9 mouse cellular contexts compared by ENCODE assay signal in the genomic region with DNA sequence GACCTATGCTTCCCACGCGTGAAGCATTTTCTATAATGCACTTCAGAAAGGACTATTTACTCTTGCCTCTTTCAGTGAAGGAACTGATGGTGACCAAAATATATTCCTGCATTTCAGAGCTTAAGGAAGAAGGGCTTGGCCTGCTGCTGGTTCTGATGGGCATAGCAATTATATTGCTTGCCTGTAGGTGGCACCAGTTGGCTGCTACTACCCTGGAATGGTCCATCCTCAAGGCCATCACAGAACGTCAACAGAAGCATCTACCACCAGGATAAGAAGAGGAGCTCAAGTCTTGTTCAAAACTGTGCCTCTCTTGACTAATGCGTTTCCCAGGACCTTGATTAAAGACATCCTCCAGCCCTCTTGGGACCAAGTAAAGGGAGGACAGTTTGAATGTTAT.
DNase-seq lines count a peak whose midpoint lies in the region; ATAC-seq and TF ChIP-seq lines count a peak whose summit lies in the region.
"Had no signal": no experiment of that assay in that cellular context is flagged by ENCODE, and none has a peak within 500 bp of the region (broad histone marks: within the 10 kb centered on the region; RNA-seq: fewer than 3 reads in every experiment).

No protein-coding gene starts in this region.

- TF ChIP-seq CTCF in cerebellum, adult 2 months (IDR thresholded peaks at IDR 0.05; ENCODE audit: borderline replicate concordance, insufficient read depth, low read depth, low read length) = peak; percentile 80

- no peak overlapping the region for H3K4me3 ChIP-seq in cerebellum, adult 2 months (replicated peaks; ENCODE audit: insufficient read depth, low read depth, low read length)
- no peak overlapping the region for H3K4me3 ChIP-seq in midbrain, embryonic 13.5 days (replicated peaks)
- H3K4me3 ChIP-seq: hindbrain, embryonic 15.5 days had no signal

- no peak overlapping the region for H3K27ac ChIP-seq in cerebellum, adult 2 months (ENCODE audit: insufficient read depth, low read length)
- no peak overlapping the region for H3K27ac ChIP-seq in midbrain, embryonic 13.5 days
- H3K27ac ChIP-seq: hindbrain, embryonic 15.5 days had no signal

- TF ChIP-seq POLR2A in cerebellum, adult 2 months (IDR thresholded peaks at IDR 0.05; ENCODE audit: borderline replicate concordance, insufficient read depth, low read length) = no peak

- no peak overlapping the region for H3K4me2 ChIP-seq in midbrain, embryonic 13.5 days (replicated peaks)
- H3K4me2 ChIP-seq: hindbrain, embryonic 15.5 days had no signal

- H3K27me3 ChIP-seq in cerebellum, adult 2 months (ENCODE audit: control insufficient read depth, insufficient read depth, low read length) = no peaks in the 10 kb centered on the region
- H3K27me3 ChIP-seq in midbrain, embryonic 13.5 days = no peaks in the 10 kb centered on the region
- H3K27me3 ChIP-seq: hindbrain, embryonic 15.5 days had no signal

- H3K9me3 ChIP-seq in midbrain, embryonic 13.5 days = no peaks in the 10 kb centered on the region
- H3K9me3 ChIP-seq: hindbrain, embryonic 15.5 days had no signal

- peak; percentile 29 for DNase-seq in gastrocnemius, postnatal 10 days
- no peak for DNase-seq in gastrocnemius, postnatal 25 days
- DNase-seq in right cerebral cortex, adult 18-20 months = peak; percentile 29
- DNase-seq in right cerebral cortex, postnatal 14 days = no peak
- peak; percentile 33 to 34 for DNase-seq in cerebellum, adult 2 months
- DNase-seq in kidney, adult 9 months = peak; percentile 30
- peak; percentile 40 for DNase-seq in ovary, postnatal 14 days (ENCODE audit: low spot score)

- WGBS in cerebellum, adult 2 months = 66% methylated on average over 4 of the region's 4 CpGs
- WGBS in midbrain, embryonic 13.5 days = 54% methylated on average over 4 of the region's 4 CpGs

- H3K36me3 ChIP-seq in midbrain, embryonic 13.5 days = no peaks in the 10 kb centered on the region
- H3K36me3 ChIP-seq: hindbrain, embryonic 15.5 days had no signal

- no peak overlapping the region for H3K9ac ChIP-seq in midbrain, embryonic 13.5 days (replicated peaks)
- H3K9ac ChIP-seq: hindbrain, embryonic 15.5 days had no signal

- ATAC-seq in midbrain, embryonic 13.5 days = no peak

- H3K4me1 ChIP-seq in cerebellum, adult 2 months (ENCODE audit: control insufficient read depth, insufficient read depth, low read length) = 0 out of 2 replicates have a peak, but pooled peaks cover 3% of the 10 kb centered on the region
- peaks cover 13% of the 10 kb centered on the region for H3K4me1 ChIP-seq in midbrain, embryonic 13.5 days (replicated peaks)

Comparison
In these comparisons a context has a peak if more than half of its experiments do, and no peak if none do; other contexts are left out.
1. DNase-seq: peak in gastrocnemius, postnatal 10 days (single experiment), right cerebral cortex, adult 18-20 months (single experiment), cerebellum, adult 2 months (2 of 2), kidney, adult 9 months (single experiment) and ovary, postnatal 14 days (single experiment); none in gastrocnemius, postnatal 25 days (single experiment) and right cerebral cortex, postnatal 14 days (single experiment).